Mouse (Mus musculus) MEL (cell line): ENCODE measurements around the gene Rapgef2. TPM values are rescaled to one million over a fixed set of nuclear protein-coding genes. Genes with fewer than 3 reads are reported as not detected.

Experiments
- DNase-seq: peaks from one replicate; pipeline ENCODE4 v3.0.0; 2011; ENCODE audit warnings: low read depth, low spot score
- H3K27ac ChIP-seq: 2 replicates; pipeline ENCODE4 v1.5.1; 2012; ENCODE audit warnings: low read depth, mild to moderate bottlenecking, control low read depth, low read length, moderate library complexity; ENCODE audit not compliant: control insufficient read depth
- H3K27me3 ChIP-seq, 2 experiments: fragments of 150-350 bp in 1 of 2; sonication (generic) in 1 of 2; 2 replicates each; pipeline ENCODE4 v1.6.1; 2012; ENCODE audit warnings: low read length in 2 of 2, mild to moderate bottlenecking in 2 of 2, improper control_type of control experiment in 1 of 2, moderate library complexity in 1 of 2; ENCODE audit not compliant: insufficient read depth in 2 of 2, control insufficient read depth in 1 of 2
- H3K36me3 ChIP-seq, 2 experiments: 2 replicates each; pipeline ENCODE4 v1.6.1; 2012 to 2014; ENCODE audit warnings: low read length in 2 of 2, improper control_type of control experiment in 1 of 2, inconsistent platforms in 1 of 2, mild to moderate bottlenecking in 1 of 2; ENCODE audit not compliant: insufficient read depth in 2 of 2, control insufficient read depth in 1 of 2
- H3K4me1 ChIP-seq, 2 experiments: fragments of 150-350 bp in 1 of 2; sonication (generic) in 1 of 2; 2 replicates each; pipeline ENCODE4 v1.6.1; 2012; ENCODE audit warnings: low read length in 2 of 2, improper control_type of control experiment in 1 of 2, mild to moderate bottlenecking in 1 of 2; ENCODE audit not compliant: insufficient read depth in 2 of 2, control insufficient read depth in 1 of 2
- H3K4me3 ChIP-seq, 2 experiments: fragments of 150-350 bp in 1 of 2; sonication (generic) in 1 of 2; 2 replicates each; pipeline ENCODE4 v1.5.1; 2012; ENCODE audit warnings: low read depth in 2 of 2, low read length in 2 of 2, mild to moderate bottlenecking in 2 of 2, moderate library complexity in 2 of 2, control low read depth in 1 of 2, improper control_type of control experiment in 1 of 2; ENCODE audit not compliant: control insufficient read depth in 1 of 2, insufficient read depth in 1 of 2
- H3K79me2 ChIP-seq: 2 replicates; pipeline ENCODE4 v1.6.1; 2012; ENCODE audit warnings: mild to moderate bottlenecking, low read length, moderate library complexity; ENCODE audit not compliant: control insufficient read depth, poor library complexity, insufficient read depth
- H3K9ac ChIP-seq: 2 replicates; pipeline ENCODE4 v1.6.1; 2012; ENCODE audit warnings: low read depth, mild to moderate bottlenecking, control low read depth, low read length, moderate library complexity; ENCODE audit not compliant: control insufficient read depth, poor library complexity, severe bottlenecking
- H3K9me3 ChIP-seq: fragments of 150-350 bp; sonication (generic); replicated peaks from 2 replicates; pipeline ENCODE4 v1.6.1; 2012; ENCODE audit warnings: mild to moderate bottlenecking, low read length, improper control_type of control experiment, moderate library complexity; ENCODE audit not compliant: insufficient read depth
- BHLHE40 ChIP-seq: IDR thresholded peaks from 2 replicates; pipeline ENCODE4 v1.6.1; 2012; ENCODE audit warnings: low read depth, mild to moderate bottlenecking, inconsistent platforms, low read length, improper control_type of control experiment, borderline replicate concordance
- CHD1 ChIP-seq: IDR thresholded peaks from 2 replicates; pipeline ENCODE4 v1.6.1; 2012; ENCODE audit warnings: low read depth, mild to moderate bottlenecking, inconsistent platforms, low read length, improper control_type of control experiment
- CTCF ChIP-seq, 3 experiments: IDR thresholded peaks in 2 of 3; conservative IDR thresholded peaks in 1 of 3; 2 replicates each; pipeline ENCODE4 v1.5.1; 2011 to 2012; ENCODE audit warnings: low read length in 3 of 3, low read depth in 2 of 3, mild to moderate bottlenecking in 2 of 3, improper control_type of control experiment in 1 of 3, inconsistent platforms in 1 of 3, mixed read lengths in 1 of 3, moderate library complexity in 1 of 3; ENCODE audit not compliant: control insufficient read depth in 1 of 3, insufficient read depth in 1 of 3, poor library complexity in 1 of 3, severe bottlenecking in 1 of 3
- ETS1 ChIP-seq: IDR thresholded peaks from 2 replicates; pipeline ENCODE4 v1.6.1; 2012; ENCODE audit warnings: low read depth, mild to moderate bottlenecking, inconsistent platforms, low read length, improper control_type of control experiment, moderate library complexity
- GABPA ChIP-seq: IDR thresholded peaks from 2 replicates; pipeline ENCODE4 v1.6.1; 2012; ENCODE audit warnings: low read depth, mild to moderate bottlenecking, inconsistent platforms, low read length, improper control_type of control experiment, moderate library complexity
- GATA1 ChIP-seq: IDR thresholded peaks from 2 replicates; pipeline ENCODE4 v1.6.1; 2011; ENCODE audit warnings: low read depth, low read length, improper control_type of control experiment
- MAFK ChIP-seq: IDR thresholded peaks from 2 replicates; pipeline ENCODE4 v1.6.1; 2011; ENCODE audit warnings: low read depth, mild to moderate bottlenecking, low read length, improper control_type of control experiment, borderline replicate concordance
- MXI1 ChIP-seq: IDR thresholded peaks from 2 replicates; pipeline ENCODE4 v1.6.1; 2011; ENCODE audit warnings: mild to moderate bottlenecking, low read depth, low read length, improper control_type of control experiment
- MYB ChIP-seq: IDR thresholded peaks from 2 replicates; pipeline ENCODE4 v1.6.1; 2011; ENCODE audit warnings: mild to moderate bottlenecking, low read depth, low read length, improper control_type of control experiment
- MYC ChIP-seq: IDR thresholded peaks from 2 replicates; pipeline ENCODE4 v1.6.1; 2011; ENCODE audit warnings: low read depth, mild to moderate bottlenecking, low read length, improper control_type of control experiment, moderate library complexity
- NRF1 ChIP-seq: IDR thresholded peaks from 2 replicates; pipeline ENCODE4 v1.6.1; 2014; ENCODE audit warnings: low read depth, mild to moderate bottlenecking, inconsistent platforms, low read length, improper control_type of control experiment, moderate library complexity; ENCODE audit not compliant: poor library complexity, insufficient read depth, severe bottlenecking
- POLR2AphosphoS5 ChIP-seq: IDR thresholded peaks from 2 replicates; pipeline ENCODE4 v1.6.1; 2012; ENCODE audit warnings: low read depth, borderline replicate concordance, mild to moderate bottlenecking, inconsistent platforms, low read length, moderate library complexity, mixed read lengths
- RAD21 ChIP-seq: IDR thresholded peaks from 2 replicates; pipeline ENCODE4 v1.6.1; 2011; ENCODE audit warnings: mild to moderate bottlenecking, low read depth, low read length, improper control_type of control experiment
- RCOR1 ChIP-seq: IDR thresholded peaks from 2 replicates; pipeline ENCODE4 v1.6.1; 2012; ENCODE audit warnings: low read depth, mild to moderate bottlenecking, inconsistent platforms, low read length, improper control_type of control experiment
- TAL1 ChIP-seq: IDR thresholded peaks from 2 replicates; pipeline ENCODE4 v1.6.1; 2012; ENCODE audit warnings: mild to moderate bottlenecking, inconsistent platforms, low read length, moderate library complexity, mixed read lengths
- USF1 ChIP-seq: IDR thresholded peaks from 2 replicates; pipeline ENCODE4 v1.6.1; 2014; ENCODE audit warnings: low read depth, mild to moderate bottlenecking, inconsistent platforms, low read length, improper control_type of control experiment, moderate library complexity
- USF2 ChIP-seq, 2 experiments: IDR thresholded peaks; 2 replicates each; pipeline ENCODE4 v1.6.1; 2011 to 2012; ENCODE audit warnings: improper control_type of control experiment in 2 of 2, low read length in 2 of 2, borderline replicate concordance in 1 of 2, inconsistent platforms in 1 of 2, low read depth in 1 of 2, mild to moderate bottlenecking in 1 of 2; ENCODE audit not compliant: insufficient read depth in 1 of 2
- ZNF384 ChIP-seq: IDR thresholded peaks from 2 replicates; pipeline ENCODE4 v1.6.1; 2012; ENCODE audit warnings: low read depth, mild to moderate bottlenecking, inconsistent platforms, low read length, improper control_type of control experiment
- polyA plus RNA-seq, 2 experiments: library from polyadenylated mRNA; stranded (reverse) in 1 of 2; unstranded in 1 of 2; fragments of >175 nt in 1 of 2; fragments of >200 nt in 1 of 2; gene quantifications; 2 replicates each; pipeline versions ENCODE4 v1.2.1 to v1.2.4; 2012; ENCODE audit warnings: low replicate concordance in 2 of 2, low read depth in 1 of 2; ENCODE audit not compliant: insufficient read length in 2 of 2, insufficient read depth in 1 of 2, missing spikeins in 1 of 2
- total RNA-seq: library from RNA; depleted of rRNA; stranded (reverse); fragments of 300-350 nt; gene quantifications from 2 replicates; pipeline ENCODE4 v1.2.3, GENCODE M21; 2012

The Rapgef2 gene
- total and polyA plus RNA-seq, 3 experiments: 4.2 to 4.6 TPM; not detected in 1

- no peak overlapping the region for H3K4me3 ChIP-seq
- no peaks in the 10 kb centered on the region for H3K79me2 ChIP-seq
- no peak for DNase-seq
Measured at GRCm38 (mm10) chr3:79144085-79144484, 142.2 kb downstream of the Rapgef2 start.

GRCm38 (mm10) chr3:79139245-79139644 is 147.1 kb downstream of the Rapgef2 start:
- TF ChIP-seq CTCF (IDR thresholded peaks at IDR 0.05 in 2 of 3, conservative IDR thresholded peaks at IDR 0.05 in 1 of 3; ENCODE audit: control insufficient read depth in 1 of 3, insufficient read depth in 1 of 3, low read depth in 2 of 3, low read length in 3 of 3, poor library complexity in 1 of 3, severe bottlenecking in 1 of 3) (no peak), MYB (no peak), ZNF384 (no peak), GATA1 (no peak), POLR2AphosphoS5 (no peak), USF2 (IDR thresholded peaks at IDR 0.05; ENCODE audit: borderline replicate concordance in 1 of 2, insufficient read depth in 1 of 2, low read depth in 1 of 2, low read length in 2 of 2) (no peak)
- H3K4me3 ChIP-seq: no peak overlapping the region
- DNase-seq: no peak
- no peaks in the 10 kb centered on the region; a peak in 1 of 4 replicates for H3K36me3 ChIP-seq
- no peaks in the 10 kb centered on the region for H3K9me3 ChIP-seq
- no peaks in the 10 kb centered on the region for H3K79me2 ChIP-seq
- H3K27ac ChIP-seq: no peak overlapping the region
- no peaks in the 10 kb centered on the region for H3K4me1 ChIP-seq
- no peaks in the 10 kb centered on the region for H3K27me3 ChIP-seq
- no peak overlapping the region for H3K9ac ChIP-seq

More at GRCm38 (mm10) chr3:79144085-79144484, 142.2 kb downstream of the Rapgef2 start:
- Histone ChIP-seq H3K36me3 (no peaks in the 10 kb centered on the region; a peak in 1 of 4 replicates), H3K9ac (no peak overlapping the region), H3K27me3 (no peaks in the 10 kb centered on the region), H3K9me3 (no peaks in the 10 kb centered on the region), H3K27ac (no peak overlapping the region), H3K4me1 (no peaks in the 10 kb centered on the region)
- TF ChIP-seq MAFK: no peak
- no peak for TF ChIP-seq ETS1
- TF ChIP-seq MYC: no peak
- no peak for TF ChIP-seq RAD21
- TF ChIP-seq CHD1: no peak
- TF ChIP-seq NRF1: no peak
- TF ChIP-seq MXI1: no peak
- TF ChIP-seq TAL1: no peak
- TF ChIP-seq GABPA: no peak
- no peak for TF ChIP-seq USF2 (IDR thresholded peaks at IDR 0.05; ENCODE audit: borderline replicate concordance in 1 of 2, insufficient read depth in 1 of 2, low read depth in 1 of 2, low read length in 2 of 2)
- TF ChIP-seq BHLHE40: no peak
- no peak for TF ChIP-seq RCOR1
- TF ChIP-seq MYB: no peak
- no peak for TF ChIP-seq USF1
